Mouse (Mus musculus): ENCODE data around the gene Frem1.

GRCm38 (mm10) chr4:82915576-82915975 lies 136.6 kb downstream of the Frem1 start:
- TF ChIP-seq CTCF (conservative IDR thresholded peaks at IDR 0.05 in 1 of 2, IDR thresholded peaks at IDR 0.05 in 1 of 2; ENCODE audit: low read depth in 2 of 2, low read length in 2 of 2) (no peak), NRF1 (IDR thresholded peaks at IDR 0.05; ENCODE audit: low read depth, low read length) (no peak), POLR2A (IDR thresholded peaks at IDR 0.05; ENCODE audit: low read depth, low read length) (no peak), RCOR1 (conservative IDR thresholded peaks at IDR 0.05; ENCODE audit: low read depth, low read length) (no peak), E2F4 (IDR thresholded peaks at IDR 0.05; ENCODE audit: insufficient replicate concordance, low read depth, low read length) (no peak), SMC3 (IDR thresholded peaks at IDR 0.05; ENCODE audit: low read depth, low read length) (no peak), ZKSCAN1 (IDR thresholded peaks at IDR 0.05; ENCODE audit: borderline replicate concordance, low read depth, low read length) (no peak)

Data from CH12.LX (cell line).